Mouse (Mus musculus) stomach, postnatal 0 days (tissue): Measurements from ENCODE around the gene Il23r.

Experiments used
- CTCF ChIP-seq: IDR thresholded peaks from 2 replicates; pipeline ENCODE4 v1.5.1; 2016; ENCODE audit warnings: antibody characterized with exemption, low read depth, mild to moderate bottlenecking, moderate library complexity
- EP300 ChIP-seq: optimal IDR thresholded peaks from 2 replicates; pipeline ENCODE3; 2016; ENCODE audit warnings: antibody characterized with exemption

- TF ChIP-seq CTCF: no peak
- TF ChIP-seq EP300: no peak
Measured at GRCm38 (mm10) chr6:67435711-67436110, 55.9 kb downstream of the Il23r start.
